Mouse (Mus musculus) layer of hippocampus, adult 9-11 months (tissue): Measurements from ENCODE around the gene Selenof.
A peak's percentile ranks its signal among the peaks of the same experiment; 100 is the strongest.
"Not testable (repeated sequence)": the region's sequence is repeated elsewhere in the genome, so short reads cannot be mapped to it uniquely, and the experiment has no call there.

ENCODE experiments used
- DNase-seq: peaks from one replicate; pipeline ENCODE4 v3.0.0; 2022

Selenof gene

GRCm38 (mm10) chr3:144603558-144603957 lies 33.5 kb downstream of the Selenof start:
- no peak for DNase-seq

GRCm38 (mm10) chr3:144604205-144604604 lies 34.1 kb downstream of the Selenof start:
- no peak for DNase-seq

- not testable (repeated sequence) for DNase-seq
Measured at GRCm38 (mm10) chr3:144605811-144606210, 35.7 kb downstream of the Selenof start.

GRCm38 (mm10) chr3:144606449-144606848 lies 36.3 kb downstream of the Selenof start:
- no peak for DNase-seq

DNA sequence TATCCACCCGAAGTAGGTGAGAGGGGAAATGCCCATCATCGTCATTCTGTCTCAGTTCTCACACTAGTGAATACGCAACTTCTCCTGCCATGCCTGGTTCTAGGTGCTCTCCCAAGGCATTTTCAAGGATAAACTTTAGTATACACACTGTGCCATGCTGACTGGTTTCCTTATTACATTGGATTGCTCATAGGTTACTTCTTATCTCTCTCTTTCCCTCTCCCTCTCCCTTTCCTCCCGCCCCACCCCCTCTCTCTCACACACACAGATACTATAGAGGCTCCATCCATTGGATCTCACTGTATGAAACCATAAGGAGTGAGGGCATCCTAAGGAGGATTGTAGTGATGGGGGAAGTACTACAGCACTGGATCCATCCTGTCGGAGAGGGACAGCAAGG lies 38.0 kb downstream of the Selenof start:
- DNase-seq: no peak

DNA sequence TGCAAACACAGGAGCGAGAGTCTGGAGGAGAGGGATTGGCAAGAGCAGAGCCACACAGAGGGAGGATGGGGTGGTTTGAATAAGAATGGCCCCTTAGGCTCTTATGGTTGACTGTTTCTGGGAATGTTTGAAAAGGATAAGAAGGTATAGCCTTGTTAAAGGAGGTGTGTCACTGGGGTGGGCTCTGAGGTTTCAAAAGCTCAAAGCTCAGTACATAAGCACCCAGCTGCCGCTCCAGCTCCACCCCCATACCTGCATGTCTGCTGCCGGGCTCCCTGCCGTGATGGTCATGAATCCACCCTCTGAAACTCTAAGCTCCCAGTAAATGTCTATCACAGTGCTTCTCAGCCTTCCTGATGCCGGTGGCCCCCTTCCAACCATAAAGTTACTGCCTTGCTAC lies 40.7 kb downstream of the Selenof start:
- no peak for DNase-seq

DNA sequence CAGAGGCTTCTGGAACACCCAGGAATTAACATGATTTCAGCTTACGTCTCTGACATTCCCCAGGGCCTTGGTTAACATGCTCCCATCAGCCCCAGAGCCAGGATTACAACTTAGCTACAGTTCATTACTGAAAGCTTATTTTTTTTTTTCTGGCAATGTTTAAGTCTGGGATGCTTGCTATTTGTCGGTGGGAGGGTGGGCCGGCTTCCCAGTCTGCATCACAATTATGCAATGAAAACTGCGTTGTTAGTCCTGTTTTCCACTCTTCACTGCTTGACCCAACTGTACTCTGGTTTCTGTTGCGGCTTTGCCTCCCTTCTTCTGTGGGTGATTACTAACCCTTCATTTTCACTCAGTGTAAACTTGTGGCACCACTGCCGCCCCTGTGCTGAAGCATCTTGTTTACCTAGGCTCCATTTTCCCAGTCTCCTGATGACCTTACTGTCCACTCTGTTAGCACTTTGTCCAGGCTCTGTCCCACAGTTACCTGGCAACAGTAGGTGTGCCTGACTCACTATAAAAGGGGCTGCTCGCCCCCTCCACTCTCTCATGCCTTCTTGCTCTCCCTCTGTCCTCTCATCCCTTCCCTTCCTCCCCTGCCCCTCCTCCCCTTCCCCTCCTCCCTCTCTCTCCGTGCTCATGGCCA lies 41.6 kb downstream of the Selenof start:
- DNase-seq: no peak

GRCm38 (mm10) chr3:144612382-144612781 lies 42.3 kb downstream of the Selenof start:
- DNase-seq: no peak

DNA sequence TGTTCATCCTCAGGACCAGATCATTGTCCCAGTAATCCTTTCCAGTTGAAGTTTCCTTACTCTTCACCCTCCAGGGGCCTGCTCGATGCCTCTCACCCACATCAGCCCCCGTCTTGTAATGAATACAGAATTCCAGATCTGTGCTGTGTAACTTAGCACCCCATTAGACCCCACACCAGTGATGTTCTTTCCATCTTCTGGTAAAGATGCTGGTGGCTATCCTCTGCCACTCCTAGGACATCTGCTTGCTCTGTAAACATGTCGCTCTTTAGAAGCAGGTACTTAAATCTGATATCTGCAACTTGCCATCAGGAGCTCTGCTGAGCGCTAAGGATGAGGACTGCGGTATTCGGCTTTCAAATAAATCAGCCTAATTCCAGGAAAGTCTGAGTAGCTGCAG lies 44.2 kb downstream of the Selenof start:
- no peak for DNase-seq

- DNase-seq: no peak
Measured at GRCm38 (mm10) chr3:144614698-144615097, 44.6 kb downstream of the Selenof start.

- no peak for DNase-seq
Measured at GRCm38 (mm10) chr3:144615459-144615858, 45.4 kb downstream of the Selenof start.

GRCm38 (mm10) chr3:144616654-144617425 lies 46.7 kb downstream of the Selenof start:
- peak; percentile 81 for DNase-seq

GRCm38 (mm10) chr3:144617633-144618180 lies 47.6 kb downstream of the Selenof start:
- DNase-seq: no peak

DNA sequence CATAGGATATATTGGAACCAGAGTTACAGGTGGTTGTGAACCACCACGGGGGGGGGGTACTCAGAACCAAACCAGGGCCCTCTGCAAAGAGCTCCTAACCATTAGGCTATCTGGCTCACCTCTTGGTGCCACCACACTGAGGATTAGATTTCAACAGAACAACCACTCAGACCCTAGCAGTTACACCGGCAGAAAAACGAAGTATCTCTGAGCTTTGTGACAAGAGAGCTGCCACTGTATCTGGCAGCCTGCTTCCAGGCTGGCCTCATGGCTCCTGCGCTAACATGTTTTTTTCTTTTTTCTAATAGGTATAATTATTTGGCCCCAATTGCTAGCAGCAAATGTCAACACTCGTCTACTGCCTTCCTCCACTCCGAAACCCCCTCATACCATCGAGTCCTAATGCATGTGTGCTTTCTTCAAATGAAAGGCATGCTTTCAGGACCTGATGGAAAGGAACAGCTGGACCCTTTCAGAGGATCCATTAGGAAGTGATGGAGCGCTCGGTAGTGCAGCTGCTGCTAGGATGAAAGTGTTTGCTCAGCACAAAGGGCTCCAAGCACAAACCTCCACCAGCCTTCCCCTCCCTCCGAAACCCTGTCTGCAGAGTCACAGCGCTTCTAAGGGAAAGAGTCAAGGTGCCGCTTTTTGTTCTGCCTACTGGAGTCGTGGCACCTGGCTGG lies 53.0 kb downstream of the Selenof start:
- DNase-seq: no peak

DNA sequence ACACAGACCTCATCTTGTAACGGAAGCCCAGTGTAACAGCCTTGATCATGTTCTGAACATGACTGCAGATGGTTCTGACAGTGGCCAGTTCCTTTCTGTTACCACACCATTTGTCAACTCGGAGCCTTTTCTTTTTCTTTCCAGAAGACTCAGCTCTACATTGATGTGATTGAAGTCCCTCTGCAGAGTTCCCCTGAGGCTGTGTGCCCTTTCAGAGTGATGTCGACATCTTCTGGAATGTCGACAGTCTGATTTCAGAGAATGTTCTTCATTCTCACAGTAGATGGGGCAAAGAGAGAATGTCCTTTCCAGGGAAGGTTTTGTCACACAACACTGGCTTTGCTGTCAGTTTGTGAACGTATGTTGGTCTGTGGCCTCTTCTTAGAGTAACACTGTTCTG lies 55.6 kb downstream of the Selenof start:
- no peak for DNase-seq

- no peak for DNase-seq
Measured at GRCm38 (mm10) chr3:144628005-144628914, 58.2 kb downstream of the Selenof start.

DNA sequence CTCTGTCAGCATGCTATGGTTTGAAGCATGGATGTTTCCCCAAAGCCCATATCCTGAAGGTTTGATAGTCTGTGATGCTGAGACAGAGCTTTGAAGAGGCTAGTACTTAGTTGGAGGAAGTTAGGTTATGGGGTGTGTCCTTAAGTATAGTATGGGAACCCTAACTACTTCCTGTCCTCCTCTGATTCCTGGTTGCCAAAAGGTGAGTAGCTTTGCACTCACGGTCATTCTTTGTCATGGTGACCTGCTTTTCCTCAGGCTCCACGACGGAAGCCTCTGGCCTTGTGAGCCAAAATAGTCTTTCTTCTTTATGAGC lies 58.8 kb downstream of the Selenof start:
- no peak for DNase-seq

DNA sequence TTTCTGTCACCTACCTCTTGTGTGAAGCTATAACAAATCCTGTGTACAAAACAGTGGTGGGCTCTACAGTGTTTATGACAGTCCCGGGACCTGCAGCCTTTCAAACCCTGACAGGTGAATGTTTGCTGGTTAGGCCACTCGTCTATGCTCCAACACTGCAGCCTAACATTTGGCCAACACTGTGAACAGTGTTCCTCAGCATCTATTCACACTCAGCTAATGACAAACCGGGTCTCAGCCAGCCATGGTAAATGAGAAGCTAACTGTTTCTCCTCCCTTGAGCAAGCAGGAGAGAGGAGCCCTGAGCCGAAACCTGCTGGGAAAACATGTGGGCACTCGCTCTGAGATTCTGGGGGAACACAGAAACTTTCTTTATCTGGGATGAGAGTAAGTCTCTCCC lies 65.1 kb downstream of the Selenof start:
- no peak for DNase-seq

DNA sequence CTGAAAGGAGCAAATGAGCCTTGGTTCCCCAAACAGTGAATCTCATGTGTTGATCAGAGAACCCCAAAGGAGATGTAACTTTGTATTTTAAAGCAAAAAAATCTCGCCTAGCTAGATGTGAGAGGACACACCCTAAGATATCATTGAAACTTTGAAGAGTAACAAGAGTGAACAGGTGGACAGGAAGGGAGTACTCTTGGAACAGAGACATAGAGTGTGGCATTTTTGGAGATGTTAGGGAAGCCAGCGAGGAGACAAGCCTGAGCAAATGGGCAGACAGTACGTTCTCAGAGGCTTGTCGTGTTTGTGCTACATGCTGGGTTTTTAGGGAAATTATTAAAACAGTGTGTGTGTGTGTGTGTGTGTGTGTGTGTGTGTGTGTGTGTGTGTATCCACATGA lies 68.0 kb downstream of the Selenof start:
- no peak for DNase-seq

DNA sequence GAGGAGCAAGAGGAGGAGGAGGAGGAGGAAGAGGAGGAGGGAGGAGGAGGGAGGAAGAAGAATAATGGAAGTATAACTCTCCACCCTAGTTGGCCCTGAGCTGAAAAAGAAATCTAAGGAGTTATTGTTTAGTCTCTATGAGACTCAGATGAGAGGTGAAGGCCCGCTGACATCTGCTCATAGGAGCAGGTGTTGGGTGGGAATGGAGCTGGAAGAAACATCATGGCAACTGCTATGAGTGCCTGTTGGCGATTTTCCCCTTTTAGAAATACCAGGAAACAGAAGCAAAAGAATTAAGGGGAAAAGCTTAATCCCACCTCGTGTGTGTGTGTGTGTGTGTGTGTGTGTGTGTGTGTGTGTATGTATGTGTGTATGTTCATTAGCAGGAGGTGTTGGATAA lies 69.3 kb downstream of the Selenof start:
- no peak for DNase-seq

DNA sequence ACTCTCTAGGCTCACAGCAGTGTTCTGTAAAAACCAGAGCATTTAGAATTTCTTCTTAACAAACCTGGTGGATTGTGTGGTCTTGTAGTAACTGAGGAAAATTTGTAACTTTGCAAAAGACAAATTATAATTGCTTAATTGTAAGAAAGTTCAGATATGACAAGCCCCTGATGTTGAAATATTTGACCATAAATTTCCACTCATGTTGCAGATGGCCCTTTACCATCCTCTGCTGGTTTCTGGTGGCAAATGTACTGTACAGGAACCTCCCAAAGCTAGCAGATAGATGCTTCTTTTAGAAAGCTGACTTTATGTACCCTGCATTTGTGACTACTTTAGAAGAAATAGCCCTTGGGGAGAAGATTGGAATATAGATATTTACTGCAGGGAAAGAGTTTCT lies 69.9 kb downstream of the Selenof start:
- DNase-seq: no peak

GRCm38 (mm10) chr3:144642141-144642540 lies 72.0 kb downstream of the Selenof start:
- no peak for DNase-seq
